Mouse (Mus musculus) limb, embryonic 13.5 days (tissue): ENCODE results near the gene Ghsr. TPM values are rescaled to one million over a fixed set of nuclear protein-coding genes. Genes with fewer than 3 reads are reported as not detected.

Source experiments
- ATAC-seq: fragments of 200-750 bp; cut with Nextera tagmentation; 2 replicates; pipeline ENCODE4 v1.8.0; 2017; ENCODE audit warnings: low read depth, moderate number of reproducible peaks, moderate TSS enrichment; ENCODE audit not compliant: low FRiP score
- H3K27ac ChIP-seq: fragments of 300-500 bp; sonication (generic); 2 replicates; pipeline ENCODE4 v1.5.1; 2015; ENCODE audit warnings: inconsistent platforms, mild to moderate bottlenecking, moderate library complexity
- H3K27me3 ChIP-seq: fragments of 300-500 bp; sonication (generic); 2 replicates; pipeline ENCODE4 v1.6.1; 2015; ENCODE audit warnings: mild to moderate bottlenecking, inconsistent platforms
- H3K36me3 ChIP-seq: fragments of 300-500 bp; sonication (generic); 2 replicates; pipeline ENCODE4 v1.6.1; 2015; ENCODE audit warnings: inconsistent platforms, mild to moderate bottlenecking, moderate library complexity
- H3K4me1 ChIP-seq: fragments of 300-500 bp; sonication (generic); 2 replicates; pipeline ENCODE4 v1.6.1; 2015; ENCODE audit warnings: inconsistent platforms
- H3K4me2 ChIP-seq: fragments of 300-500 bp; sonication (generic); replicated peaks from 2 replicates; pipeline ENCODE4 v1.6.1; 2015; ENCODE audit warnings: inconsistent platforms, mild to moderate bottlenecking, moderate library complexity
- H3K4me3 ChIP-seq: fragments of 300-500 bp; sonication (generic); 2 replicates; pipeline ENCODE4 v1.5.1; 2015; ENCODE audit warnings: moderate library complexity, mild to moderate bottlenecking, inconsistent platforms
- H3K9ac ChIP-seq: fragments of 300-500 bp; sonication (generic); 2 replicates; pipeline ENCODE4 v1.6.1; 2015; ENCODE audit warnings: mild to moderate bottlenecking, inconsistent platforms
- H3K9me3 ChIP-seq: fragments of 300-500 bp; sonication (generic); 2 replicates; pipeline ENCODE4 v1.6.1; 2016; ENCODE audit warnings: inconsistent platforms
- WGBS: fragments of 180-500 bp; shearing (Covaris S2); methylation state at CpG from one replicate; pipeline ENCODE4 v1.1.7; 2015; 5-methylcytosine and 5-hydroxymethylcytosine counted together
- polyA plus RNA-seq: library from polyadenylated mRNA; unstranded; fragments of >200 nt; fragmentation: Nextera tagmentation; extraction: Ambion mirVana; gene quantifications from 2 replicates; pipeline ENCODE4 v1.2.1, GENCODE M21; 2015

Gene Ghsr
- polyA plus RNA-seq, 1 experiment from 2014 or later = not detected

DNA sequence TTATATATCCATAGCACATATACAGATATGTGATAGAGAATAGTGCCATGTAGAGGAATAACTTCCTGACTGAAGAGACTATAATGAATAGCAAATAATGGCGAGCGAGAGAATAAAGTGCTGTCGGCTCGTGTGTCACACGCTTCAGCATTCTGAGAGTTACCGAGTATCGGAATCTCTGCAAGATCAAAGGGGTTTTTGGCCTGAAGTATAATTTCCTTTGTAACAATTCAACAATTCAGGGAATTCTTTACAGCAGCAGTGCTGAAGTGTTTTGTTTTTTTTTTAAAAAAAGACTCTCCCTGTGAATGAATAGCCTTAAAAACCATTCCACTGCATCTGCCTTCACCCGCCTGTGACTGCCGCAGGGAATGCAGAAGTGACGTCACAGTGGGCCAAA lies 45.6 kb downstream of the Ghsr start:
- no peaks in the 10 kb centered on the region for H3K4me1 ChIP-seq
- 88% methylated on average over 10 of the region's 10 CpGs for WGBS
- no peak overlapping the region for H3K4me2 ChIP-seq
- H3K9ac ChIP-seq = no peak overlapping the region
- H3K27ac ChIP-seq = no peak overlapping the region
- H3K4me3 ChIP-seq = no peak overlapping the region
- H3K27me3 ChIP-seq = no peaks in the 10 kb centered on the region
- no peaks in the 10 kb centered on the region for H3K9me3 ChIP-seq
- ATAC-seq = no peak
- peaks cover 44% of the 10 kb centered on the region for H3K36me3 ChIP-seq

DNA sequence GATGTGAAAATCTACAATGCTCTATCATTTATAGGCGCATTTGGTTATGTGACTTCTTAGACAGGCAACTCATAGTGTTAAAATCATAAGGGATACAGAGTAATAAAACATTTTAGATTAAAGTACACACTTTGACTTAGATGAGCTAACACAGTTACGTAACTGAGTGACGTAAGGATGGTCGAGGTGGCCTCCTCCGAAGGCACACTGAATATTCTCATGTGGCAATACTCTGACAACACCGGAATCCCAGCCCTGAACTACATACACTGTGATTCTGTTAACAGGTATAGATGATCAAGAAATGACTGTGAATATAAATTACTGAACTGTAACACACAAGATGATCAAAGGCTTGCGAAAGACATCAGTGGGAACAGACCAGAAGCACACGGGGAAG lies 47.5 kb downstream of the Ghsr start:
- H3K9ac ChIP-seq = no peak overlapping the region
- WGBS = 93% methylated on average over 8 of the region's 8 CpGs
- no peak overlapping the region for H3K4me2 ChIP-seq
- no peak for ATAC-seq
- no peaks in the 10 kb centered on the region for H3K4me1 ChIP-seq
- H3K9me3 ChIP-seq = no peaks in the 10 kb centered on the region
- H3K4me3 ChIP-seq = no peak overlapping the region
- H3K27ac ChIP-seq = no peak overlapping the region
- no peaks in the 10 kb centered on the region for H3K27me3 ChIP-seq
- peaks cover 56% of the 10 kb centered on the region for H3K36me3 ChIP-seq

GRCm38 (mm10) chr3:27421980-27422379 lies 50.8 kb downstream of the Ghsr start:
- Histone ChIP-seq H3K9me3 (no peaks in the 10 kb centered on the region), H3K36me3 (peaks cover 74% of the 10 kb centered on the region), H3K4me1 (no peaks in the 10 kb centered on the region), H3K27ac (no peak overlapping the region), H3K9ac (no peak overlapping the region), H3K4me3 (no peak overlapping the region), H3K4me2 (no peak overlapping the region), H3K27me3 (no peaks in the 10 kb centered on the region)
- WGBS = 80% methylated on average over 12 of the region's 12 CpGs
- ATAC-seq = no peak

- 86% methylated on average over 6 of the region's 6 CpGs for WGBS
- Histone ChIP-seq H3K4me1 (no peaks in the 10 kb centered on the region), H3K36me3 (peaks cover 75% of the 10 kb centered on the region), H3K27me3 (no peaks in the 10 kb centered on the region), H3K27ac (no peak overlapping the region), H3K9ac (no peak overlapping the region), H3K9me3 (no peaks in the 10 kb centered on the region), H3K4me3 (no peak overlapping the region), H3K4me2 (no peak overlapping the region)
- no peak for ATAC-seq
Measured at GRCm38 (mm10) chr3:27422521-27422920, 51.4 kb downstream of the Ghsr start.

DNA sequence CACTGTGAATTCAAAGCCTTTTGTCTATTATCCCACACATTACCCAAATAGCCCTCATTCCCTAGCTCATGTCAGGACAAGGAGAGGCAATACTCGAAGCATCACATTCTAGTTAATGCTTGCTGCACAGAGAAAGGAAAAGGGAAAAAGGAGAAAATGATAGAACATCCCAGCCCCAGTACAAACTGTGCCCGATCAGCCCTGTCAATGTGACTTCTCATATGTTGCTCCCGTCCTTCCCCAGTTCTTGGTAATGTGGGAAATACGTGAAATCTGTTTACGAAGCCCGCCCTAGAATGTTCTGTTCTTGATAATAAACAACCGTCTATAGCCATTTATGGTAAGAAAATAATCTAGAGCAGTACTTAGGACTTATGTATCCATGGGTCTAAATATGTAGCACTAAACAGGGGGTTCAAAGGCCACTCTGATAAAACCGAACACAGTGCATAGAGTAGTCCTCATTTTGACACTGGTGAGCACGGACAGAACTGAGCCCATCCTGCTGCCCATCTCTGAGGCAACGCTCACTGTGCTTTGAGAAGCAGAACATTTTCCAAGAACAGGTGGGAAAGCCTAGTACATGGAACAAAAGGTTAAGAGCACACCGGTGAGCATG lies 53.0 kb downstream of the Ghsr start:
- H3K4me1 ChIP-seq = no peaks in the 10 kb centered on the region
- WGBS = 88% methylated on average over 11 of the region's 11 CpGs
- no peak for ATAC-seq
- no peak overlapping the region for H3K4me2 ChIP-seq
- no peak overlapping the region for H3K4me3 ChIP-seq
- no peak overlapping the region for H3K27ac ChIP-seq
- no peaks in the 10 kb centered on the region for H3K9me3 ChIP-seq
- H3K27me3 ChIP-seq = no peaks in the 10 kb centered on the region
- peaks cover 75% of the 10 kb centered on the region for H3K36me3 ChIP-seq
- H3K9ac ChIP-seq = no peak overlapping the region

DNA sequence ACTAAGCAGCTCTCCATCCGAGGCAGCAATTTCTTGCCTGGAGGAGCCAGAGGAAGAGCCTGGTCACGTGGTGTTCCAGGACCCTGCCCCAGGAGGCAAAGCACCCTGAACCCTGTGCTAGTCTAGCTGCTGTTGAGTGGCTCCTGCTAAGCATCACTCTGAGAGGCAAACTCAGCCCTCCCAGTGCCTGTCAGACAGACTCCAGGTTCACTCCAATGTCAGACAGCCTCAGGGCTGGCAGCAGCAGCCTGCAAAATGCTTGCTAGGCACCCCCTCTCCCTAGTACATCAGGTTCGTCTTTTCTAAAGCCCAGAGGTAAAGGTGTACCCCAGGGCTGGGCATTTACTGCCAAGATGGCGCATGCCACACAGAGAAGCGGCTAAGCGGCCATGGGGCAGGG lies 56.3 kb downstream of the Ghsr start:
- ATAC-seq = no peak
- Histone ChIP-seq H3K27ac (no peak overlapping the region), H3K27me3 (no peaks in the 10 kb centered on the region), H3K9ac (no peak overlapping the region), H3K36me3 (peaks cover 78% of the 10 kb centered on the region), H3K4me1 (no peaks in the 10 kb centered on the region), H3K4me2 (no peak overlapping the region), H3K9me3 (no peaks in the 10 kb centered on the region), H3K4me3 (no peak overlapping the region)
- WGBS = 82% methylated on average over 6 of the region's 6 CpGs

Other genes with a start within 250 kb of the Ghsr start
- 45.2 and 47.2 TPM in 2 replicates for gene Ect2, start 217.5 kb upstream of the Ghsr start, polyA plus RNA-seq
- gene Nceh1, start 188.4 kb upstream of the Ghsr start, polyA plus RNA-seq = 4.4 and 4.9 TPM in 2 replicates
- gene Tnfsf10, start 54.3 kb upstream of the Ghsr start, polyA plus RNA-seq = 0.09 and 0.14 TPM in 2 replicates